Mouse (Mus musculus) c-Kit-positive CD71-positive TER-119-positive erythroid progenitor cells, embryonic 14.5 days (primary cell): ENCODE data around the gene Insc.

Source experiments
- DNase-seq: peaks from one replicate; pipeline ENCODE4 v3.0.0-alpha.2; 2013; ENCODE audit warnings: low spot score

Gene Insc

DNA sequence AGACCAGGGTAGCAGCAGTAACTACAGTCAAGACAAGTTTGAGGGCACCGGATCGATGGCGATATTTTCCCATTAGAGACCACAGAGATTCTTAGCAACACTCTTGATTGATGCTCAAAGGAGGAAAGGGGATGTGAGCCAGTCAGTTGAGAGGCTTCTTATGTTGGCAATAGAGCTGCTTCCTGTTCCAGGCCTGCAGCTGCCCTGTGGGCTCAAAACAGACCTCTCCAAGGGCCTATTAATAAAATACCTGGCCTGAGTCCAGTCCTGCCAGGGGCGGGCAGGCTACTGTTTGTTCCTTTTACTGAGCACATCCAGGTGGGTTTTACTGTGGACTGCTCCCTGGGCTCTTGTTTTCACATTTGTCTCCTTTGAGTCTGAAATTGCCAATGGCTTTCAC is 83.9 kb downstream of the Insc start:
- no peak for DNase-seq

DNA sequence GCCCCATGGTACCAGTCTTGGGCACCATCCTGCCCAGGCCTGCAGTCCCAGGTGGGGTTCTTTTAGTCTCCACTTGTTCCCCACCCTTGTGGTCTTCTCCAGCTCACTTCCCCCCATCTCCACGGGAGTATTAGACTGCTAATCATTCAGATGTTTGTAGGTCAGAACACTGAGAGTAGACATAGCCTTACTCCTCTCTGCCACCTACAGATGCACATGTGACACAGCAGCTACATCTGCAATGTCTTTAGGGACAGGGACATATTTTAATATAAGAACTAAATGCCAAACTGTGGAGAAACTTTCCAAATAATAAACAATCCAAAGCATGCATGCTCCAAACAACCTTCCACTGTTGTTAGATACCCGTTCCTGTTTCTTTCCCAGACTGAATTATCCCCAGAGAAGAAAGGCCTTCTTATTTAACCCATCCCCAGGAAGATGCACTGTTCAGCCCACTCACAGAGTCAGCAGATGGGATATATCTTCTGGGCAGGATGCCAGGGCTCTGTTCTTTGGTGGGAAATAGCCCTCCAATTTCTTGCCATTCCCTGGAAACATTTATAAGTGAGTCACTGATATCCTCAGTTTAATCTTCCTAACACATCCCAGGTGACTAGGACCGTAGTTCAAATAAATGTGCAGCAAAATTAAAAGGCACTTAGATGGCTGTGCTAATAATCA is 88.9 kb downstream of the Insc start:
- DNase-seq: no peak

DNA sequence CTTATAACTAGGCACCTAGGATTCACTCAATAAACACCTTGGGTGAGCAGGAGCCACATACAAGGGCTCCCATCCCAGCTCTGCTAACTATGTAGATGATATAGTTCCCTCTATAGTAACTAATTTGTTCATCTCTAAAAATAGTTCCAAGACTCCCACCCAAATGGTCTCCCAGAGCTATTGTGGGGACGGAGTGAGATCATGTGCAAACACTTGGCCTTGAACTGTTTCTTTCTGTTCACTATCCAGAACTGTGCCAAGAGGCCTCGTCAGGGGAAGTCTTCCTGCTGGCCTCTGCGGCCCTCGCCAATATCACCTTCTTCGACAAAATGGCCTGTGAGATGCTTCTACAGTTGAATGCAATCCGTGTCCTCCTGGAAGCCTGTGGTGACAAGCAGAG is 91.0 kb downstream of the Insc start:
- no peak for DNase-seq

DNA sequence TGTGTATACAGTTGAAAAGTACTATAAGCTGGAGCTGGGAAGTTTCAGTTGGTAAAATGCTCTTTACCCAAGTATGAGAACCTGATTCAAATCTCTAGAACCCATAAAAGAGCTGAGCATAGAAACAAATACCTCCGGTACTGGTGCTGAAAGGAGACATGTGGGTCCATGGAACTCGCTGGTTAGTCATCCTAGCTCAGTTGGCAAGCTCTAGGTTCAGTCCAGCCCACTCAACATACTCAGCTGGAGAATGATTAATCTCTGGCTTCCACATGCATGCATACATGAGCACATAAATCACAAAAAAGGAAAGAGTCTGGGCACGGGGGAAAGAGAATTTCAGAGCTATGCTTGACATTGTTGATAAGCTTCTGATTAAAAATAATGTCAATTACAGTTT is 93.8 kb downstream of the Insc start:
- no peak for DNase-seq

DNA sequence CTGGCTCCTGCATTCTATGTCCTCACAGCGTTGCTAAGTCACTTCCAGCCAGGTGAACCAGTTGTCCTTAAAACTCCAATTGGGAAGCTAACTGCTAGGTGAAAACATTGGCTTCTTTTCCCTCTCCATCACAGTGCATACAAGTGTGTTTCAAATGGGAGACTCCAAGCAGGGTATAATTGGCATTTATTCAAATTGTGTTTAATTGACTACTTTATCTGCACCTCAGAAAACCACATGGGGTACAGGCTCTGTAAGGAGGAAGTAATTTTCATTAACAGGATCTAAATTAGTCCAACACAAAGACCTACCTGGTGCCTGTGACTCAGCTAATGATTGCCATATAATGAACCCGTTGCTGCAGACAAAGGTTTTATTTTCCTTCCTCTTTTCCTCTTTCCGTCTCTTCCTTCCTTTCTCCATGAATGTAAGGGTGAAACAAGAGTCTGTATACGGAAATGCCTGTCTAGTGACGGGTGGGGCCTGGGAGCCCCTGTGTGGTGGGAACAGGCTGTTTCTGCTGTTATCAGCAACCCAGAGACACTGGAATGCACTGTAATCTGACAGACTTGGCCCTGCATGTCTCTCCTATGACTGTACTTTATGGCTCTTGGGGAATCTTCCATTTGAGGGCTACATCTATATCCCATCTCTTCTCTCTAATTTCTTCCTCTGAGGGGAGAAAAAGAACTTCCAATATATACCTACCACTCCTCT is 96.7 kb downstream of the Insc start:
- no peak for DNase-seq

DNA sequence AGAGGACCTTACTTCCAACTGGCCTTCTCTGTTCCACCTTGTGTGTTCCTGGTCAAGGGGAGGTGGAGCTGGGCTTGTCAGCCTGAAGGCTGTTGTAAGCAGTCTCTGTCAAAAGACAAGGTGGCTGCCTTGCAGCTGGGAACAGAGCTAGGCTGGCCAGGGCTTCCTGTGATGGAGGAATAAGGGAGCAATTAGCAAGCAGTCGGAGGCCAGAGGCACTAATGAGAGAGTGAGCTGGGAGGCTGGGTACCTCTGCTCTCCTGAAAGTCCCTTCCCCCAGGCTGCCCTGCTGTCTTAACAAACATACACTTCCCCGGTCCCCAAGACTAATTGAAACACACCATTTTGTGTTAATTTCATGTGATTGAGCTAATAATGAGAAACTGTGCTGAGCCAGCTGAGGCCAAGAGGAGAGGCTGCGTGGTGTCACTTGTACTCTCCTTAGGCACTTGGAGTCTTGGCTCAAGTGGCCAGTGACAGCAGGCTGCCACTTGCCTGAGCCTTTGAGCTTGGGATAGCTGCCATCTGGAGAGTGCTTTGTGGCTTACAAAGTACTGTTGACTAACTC is 99.2 kb downstream of the Insc start:
- no peak for DNase-seq

DNA sequence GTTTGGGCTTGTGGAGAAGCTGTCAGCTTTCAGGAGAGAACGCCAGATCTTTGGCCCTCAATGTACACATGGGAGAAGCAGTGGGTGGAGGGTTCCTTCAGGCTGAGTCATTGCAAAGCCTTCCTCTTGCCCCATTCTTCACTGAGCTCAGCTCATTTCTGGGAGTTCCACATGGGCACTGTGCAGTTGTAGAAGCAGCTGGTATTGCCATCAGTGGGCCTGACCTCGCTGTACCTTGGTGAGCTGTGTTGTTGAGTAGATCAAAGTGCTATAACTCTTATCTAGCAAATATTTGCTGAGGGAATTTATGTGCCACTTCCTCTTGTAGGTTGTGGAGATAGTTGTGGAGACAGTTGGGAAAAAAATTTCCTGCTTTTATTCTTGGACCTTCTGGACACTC is 103.7 kb downstream of the Insc start:
- DNase-seq: no peak

DNA sequence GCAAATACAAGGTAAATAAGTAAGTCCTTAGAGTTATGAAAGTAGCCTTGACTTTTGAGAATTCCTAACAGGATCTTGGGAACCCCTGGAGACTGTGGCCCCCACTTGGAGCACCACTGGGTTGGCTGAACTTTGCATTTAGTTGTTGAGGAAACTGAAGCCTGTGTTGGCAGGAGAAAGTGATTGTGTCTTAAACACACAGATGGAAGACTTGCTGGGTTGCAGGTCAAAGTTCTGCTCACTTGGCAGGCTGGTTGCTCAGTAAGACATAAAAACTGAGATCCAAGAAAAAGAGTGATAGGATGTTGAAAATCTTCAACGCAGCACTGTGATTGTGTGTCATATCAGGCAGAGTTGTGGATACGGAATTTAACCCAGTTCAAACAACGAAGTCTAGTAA is 108.9 kb downstream of the Insc start:
- no peak for DNase-seq

DNA sequence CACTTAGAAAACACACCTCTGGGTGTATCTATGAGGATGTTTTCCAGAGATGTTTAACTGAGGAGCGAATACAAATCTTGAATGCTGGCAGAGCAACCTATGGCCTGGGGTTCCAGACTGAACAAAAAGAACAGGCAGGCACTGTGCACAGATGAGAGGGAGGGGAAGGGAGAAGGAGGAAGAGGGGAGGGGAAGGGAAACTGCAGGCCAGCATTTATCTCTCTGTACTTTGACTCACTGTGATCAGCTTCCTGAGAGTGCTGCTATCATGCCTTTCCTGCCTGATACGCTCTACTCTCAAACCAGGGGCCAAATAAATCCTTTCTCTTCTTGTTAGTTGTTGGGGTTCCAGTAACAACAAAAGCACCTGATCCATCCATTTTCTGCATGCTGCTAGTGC is 110.7 kb downstream of the Insc start:
- no peak for DNase-seq

DNA sequence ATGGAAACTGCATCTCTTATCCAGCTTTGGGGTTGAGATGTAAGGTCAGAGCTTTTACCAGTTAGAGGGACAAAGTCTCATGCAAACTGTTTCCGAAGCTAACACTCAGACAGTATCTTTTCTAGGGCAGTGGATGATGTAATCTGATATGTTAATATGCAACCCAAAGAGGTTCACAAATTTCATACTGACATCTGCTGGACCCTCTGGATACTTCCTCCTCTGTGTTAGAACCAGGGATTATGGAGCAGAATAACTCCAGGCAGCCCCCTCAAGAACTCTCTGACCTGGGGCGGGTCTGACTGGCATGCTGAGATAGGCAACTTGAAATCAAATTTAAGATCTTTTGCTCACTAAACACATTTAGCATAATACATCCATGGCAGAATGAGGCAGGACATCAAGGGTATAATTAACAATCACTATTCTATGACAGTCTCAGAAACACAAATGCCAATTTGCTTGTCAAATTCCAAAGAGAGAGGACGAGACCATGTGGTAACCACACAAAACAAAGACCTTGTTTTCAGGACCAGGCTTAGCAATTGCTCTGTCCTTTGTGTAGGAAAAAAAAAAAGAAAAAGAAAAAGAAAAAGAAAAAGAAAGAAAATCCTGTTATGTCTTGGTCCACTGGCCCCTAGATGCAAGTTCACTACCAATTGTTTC is 117.5 kb downstream of the Insc start:
- no peak for DNase-seq

DNA sequence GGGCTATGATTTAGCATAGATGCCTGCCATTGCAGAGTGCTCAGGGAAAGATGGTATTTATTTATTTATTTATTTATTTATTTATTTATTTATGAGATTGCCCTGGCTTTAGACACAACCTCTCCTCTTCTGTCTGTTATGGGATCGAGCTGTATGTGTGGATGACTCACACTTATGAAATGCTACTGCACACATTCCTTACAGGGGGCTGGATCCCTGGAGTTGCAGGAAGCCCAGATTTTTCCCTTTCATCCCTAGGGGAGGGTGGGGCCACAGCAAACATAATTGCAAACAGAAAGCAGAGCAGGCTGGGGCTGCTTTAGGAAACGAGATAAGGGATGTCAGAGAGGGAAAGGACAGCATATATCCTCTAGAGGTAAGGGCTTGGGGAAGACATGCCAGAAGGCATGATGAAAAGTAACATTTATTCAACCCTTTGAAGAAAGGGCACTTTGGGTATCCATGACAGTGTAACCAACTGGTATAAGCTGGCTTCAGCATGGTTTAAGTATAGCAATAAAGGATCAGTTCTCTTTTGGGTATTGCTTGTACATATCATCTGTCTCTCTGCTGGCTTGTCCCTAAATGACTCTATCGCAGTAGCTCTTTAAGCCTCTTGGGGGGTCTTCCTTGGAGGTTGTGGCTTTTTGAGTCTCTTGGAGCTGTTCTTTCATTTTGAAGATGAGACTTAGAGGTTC is 130.0 kb downstream of the Insc start:
- no peak for DNase-seq

DNA sequence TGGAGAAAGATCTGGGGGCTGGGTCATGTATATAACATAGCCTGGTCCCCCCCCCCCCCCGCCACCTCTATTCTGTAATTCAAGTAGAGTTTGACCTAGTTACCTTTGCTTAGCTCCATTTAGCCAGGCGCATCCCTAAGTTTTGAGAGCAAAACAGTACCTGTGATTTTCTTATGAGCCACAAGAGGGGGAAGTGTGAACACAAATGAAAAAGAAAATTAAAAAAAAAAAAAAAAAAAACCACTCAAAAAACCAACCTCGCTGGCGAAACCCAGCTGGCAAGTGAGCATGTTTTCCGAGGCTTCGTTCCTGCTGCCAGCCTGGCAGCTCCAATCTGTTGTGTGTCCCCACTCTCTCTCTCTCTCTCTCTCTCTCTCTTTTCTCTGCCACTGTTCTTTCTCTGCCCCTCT is 130.5 kb downstream of the Insc start:
- no peak for DNase-seq

DNA sequence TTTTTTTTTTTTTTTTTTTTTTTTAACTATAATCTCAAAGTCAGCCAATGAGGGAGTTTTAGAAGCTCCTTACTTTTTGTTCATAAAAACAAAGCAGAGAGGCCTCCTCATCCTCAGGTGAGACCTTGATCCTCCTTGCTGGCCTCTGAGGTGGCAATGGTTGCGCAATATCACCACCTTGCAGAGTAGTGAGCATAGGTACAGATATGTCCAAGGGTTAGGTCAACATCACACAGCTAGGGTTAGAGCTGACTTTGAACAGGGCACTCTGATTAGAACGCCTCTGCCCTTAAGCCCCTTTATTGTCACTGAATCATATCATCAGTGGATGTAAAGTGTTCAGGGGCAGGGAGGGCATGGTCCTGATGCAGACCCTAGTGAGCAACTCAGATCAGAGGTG is 131.1 kb downstream of the Insc start:
- no peak for DNase-seq

DNA sequence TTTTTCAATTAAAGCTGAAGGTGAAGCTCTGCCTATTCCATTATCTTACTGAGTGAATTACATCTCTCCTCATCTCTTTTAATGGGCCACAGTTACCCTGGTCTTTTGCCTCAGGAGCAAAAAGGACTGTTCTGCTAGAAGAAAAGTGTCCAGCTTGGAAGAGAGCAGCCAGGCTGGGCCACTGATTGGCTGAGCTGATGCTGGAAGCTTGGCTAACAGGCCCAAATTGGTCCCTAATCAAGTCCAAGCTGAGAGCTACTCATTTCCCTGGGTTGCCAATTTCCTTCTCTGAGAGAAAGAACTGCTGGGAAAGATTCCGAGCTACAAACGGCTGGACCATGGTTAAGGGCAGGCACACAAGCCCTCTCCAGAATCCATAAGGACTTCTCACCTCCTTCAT is 140.1 kb downstream of the Insc start:
- DNase-seq: no peak

DNA sequence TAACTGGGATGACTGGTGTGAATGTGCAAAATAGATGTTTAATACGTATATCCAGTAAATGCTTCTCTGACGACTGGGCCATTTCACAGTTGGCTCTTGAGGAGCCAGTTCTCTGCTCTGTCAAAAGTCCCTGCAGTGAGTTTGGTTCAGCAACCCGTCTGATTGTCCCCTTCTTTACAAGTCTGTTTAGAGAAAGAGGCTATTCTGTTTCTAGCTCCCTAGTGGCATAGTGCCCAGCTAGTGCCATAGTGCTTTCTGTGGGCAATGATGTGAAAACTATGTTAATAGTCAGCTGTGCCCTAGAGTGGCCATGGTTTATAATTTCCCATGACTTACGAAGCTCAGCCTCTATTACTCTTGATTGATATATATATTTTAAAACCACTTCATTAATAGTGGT is 143.4 kb downstream of the Insc start:
- DNase-seq: no peak

DNA sequence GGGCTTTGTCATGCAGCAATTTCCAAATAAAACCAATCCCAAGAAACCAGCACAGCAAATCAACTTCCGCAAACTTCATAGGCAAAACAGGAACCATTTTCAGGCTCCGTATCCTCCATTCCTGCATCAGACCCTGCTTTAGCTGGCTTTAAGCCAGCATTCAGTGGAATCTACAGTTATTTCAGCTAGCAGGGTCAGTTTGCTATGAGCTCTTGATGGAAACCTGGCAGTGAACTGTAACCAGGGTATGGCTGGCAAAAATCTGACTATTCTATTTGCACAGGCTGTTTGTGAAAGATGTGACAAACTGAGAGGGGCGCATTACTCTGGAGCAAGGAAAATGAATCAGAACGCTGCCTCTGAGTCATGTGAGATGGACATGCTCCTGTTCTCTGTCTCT is 146.7 kb downstream of the Insc start:
- no peak for DNase-seq

DNA sequence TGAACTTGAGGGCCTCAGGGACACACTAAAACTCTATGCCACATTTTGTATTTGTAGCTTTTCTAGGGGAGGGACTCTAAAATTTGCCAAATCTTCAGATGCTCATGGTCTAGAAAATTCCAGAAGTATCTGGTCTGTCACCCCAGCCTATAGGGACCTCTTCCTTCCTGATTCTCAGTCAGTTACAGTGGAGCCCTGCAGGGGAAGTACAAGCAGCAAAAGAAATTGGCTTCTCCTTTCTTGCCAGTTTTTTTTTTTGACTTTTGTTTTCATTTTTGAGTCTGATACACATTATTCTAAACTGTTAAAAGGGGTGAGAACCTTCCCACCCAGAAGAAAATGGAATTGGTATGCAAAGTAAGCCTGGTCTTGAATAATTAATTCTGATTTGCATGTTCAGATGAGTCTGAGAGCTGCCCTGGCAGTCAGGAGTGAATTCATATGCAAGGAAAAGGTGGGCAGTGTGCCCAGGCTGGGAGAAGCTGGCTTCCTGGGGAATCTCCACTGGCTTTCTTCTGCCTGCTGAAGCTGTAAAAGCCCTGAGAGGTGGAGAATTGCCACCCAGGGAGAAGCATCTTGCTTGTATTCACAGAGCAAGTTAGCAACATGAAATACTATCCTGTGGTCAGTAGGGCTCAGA is 149.2 kb downstream of the Insc start:
- DNase-seq: no peak

DNA sequence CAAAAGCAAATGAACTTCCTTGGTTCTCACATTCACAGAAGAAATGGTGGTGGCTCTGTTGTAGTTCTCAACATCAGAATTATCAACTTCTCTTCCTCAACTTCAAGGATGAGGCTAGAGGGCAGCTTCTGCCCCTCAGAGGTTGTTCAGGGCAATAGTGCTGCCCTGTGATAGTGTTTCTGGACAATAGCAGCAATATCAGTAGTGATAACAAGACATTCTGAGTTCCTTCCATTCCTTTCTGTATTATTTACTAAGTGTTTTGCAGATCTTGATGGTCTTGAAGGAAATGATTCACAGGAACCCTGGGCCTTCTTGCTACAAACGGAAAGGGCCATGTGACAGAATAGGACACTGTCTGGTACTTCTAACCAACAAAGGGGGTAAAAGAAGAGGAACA is 150.4 kb downstream of the Insc start:
- no peak for DNase-seq

DNA sequence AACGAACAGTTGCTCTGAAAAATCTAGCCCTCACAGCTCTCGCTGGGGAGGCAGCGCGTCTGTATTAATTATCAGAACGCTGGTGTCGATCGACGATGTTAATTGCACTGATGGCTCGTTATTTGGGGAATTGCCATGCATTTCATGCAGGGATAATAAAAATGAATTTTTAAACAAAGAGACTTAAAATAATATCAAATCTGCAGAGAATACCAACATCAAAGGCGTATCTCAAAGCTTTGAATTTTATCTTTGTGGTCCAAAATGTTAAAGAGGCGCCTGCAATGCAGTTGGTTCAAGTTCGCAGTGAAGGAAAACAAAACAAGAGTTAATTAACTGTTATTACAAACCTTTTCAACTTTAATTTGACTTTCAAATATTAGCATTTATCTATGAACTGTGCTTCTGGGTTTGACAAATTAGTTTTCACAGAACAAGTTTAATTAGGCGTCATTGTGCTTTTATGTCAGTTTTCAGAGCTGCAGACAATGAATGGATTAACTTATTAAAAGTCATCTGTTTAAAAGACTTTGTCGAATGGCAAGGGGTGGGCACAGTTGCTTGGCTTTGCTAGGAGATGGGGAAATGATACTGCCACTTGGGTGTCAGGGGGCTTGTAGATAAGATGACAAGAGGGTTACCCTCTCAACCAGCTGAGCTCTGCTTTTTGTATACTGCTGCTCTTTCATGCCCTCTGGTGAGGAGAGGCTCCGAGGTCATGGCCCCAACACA is 153.6 kb downstream of the Insc start:
- DNase-seq: no peak
